Comparison of ENCODE assay signal across 8 mouse cellular contexts in genomic region chr4:137992890-137993289, GRCm38 (mm10). TPM values are rescaled to one million over a fixed set of nuclear protein-coding genes. Genes with fewer than 3 reads are reported as not detected.
DNase-seq lines count a peak whose midpoint lies in the region; ATAC-seq and TF ChIP-seq lines count a peak whose summit lies in the region.

Eif4g3 (plus strand) TSS chr4:137993022.

- no peak for TF ChIP-seq CTCF in thymus, adult 2 months (IDR thresholded peaks at IDR 0.05; ENCODE audit: borderline replicate concordance, control insufficient read depth, extremely low read depth, insufficient read depth, low read length, poor library complexity)
- no peak for TF ChIP-seq CTCF in olfactory bulb, adult 2 months (IDR thresholded peaks at IDR 0.05; ENCODE audit: insufficient read depth, low read depth, low read length)

- H3K4me1 ChIP-seq in thymus, adult 2 months (replicated peaks; ENCODE audit: control insufficient read depth, insufficient read depth, low read length), result peaks cover 11% of the 10 kb centered on the region
- peaks cover 22% of the 10 kb centered on the region for H3K4me1 ChIP-seq in limb, embryonic 12.5 days (replicated peaks)
- peaks cover 14% of the 10 kb centered on the region for H3K4me1 ChIP-seq in olfactory bulb, adult 2 months (ENCODE audit: control insufficient read depth, insufficient read depth, low read length)

- ATAC-seq in erythroblast, adult 5-6 weeks (replicated peaks; ENCODE audit: low FRiP score, poor library complexity, severe bottlenecking), result peak; percentile 79
- no peak; the same call in 1 of the 2 replicates for ATAC-seq in limb, embryonic 12.5 days (ENCODE audit: insufficient number of reproducible peaks, insufficient read depth, low FRiP score, low TSS enrichment, low read depth)

- H3K9ac ChIP-seq in limb, embryonic 12.5 days (replicated peaks), result peak within 1 kb of the TSS; percentile 100

- no peaks in the 10 kb centered on the region for H3K9me3 ChIP-seq in limb, embryonic 12.5 days

- peaks cover under 1% of the 10 kb centered on the region for H3K36me3 ChIP-seq in thymus, adult 2 months (ENCODE audit: control insufficient read depth, insufficient read depth, low read length)
- peaks cover 24% of the 10 kb centered on the region for H3K36me3 ChIP-seq in limb, embryonic 12.5 days

- no peak for DNase-seq in thymus, adult 2 months
- no peak for DNase-seq in thymus, postnatal 10 days (ENCODE audit: low spot score in 2 of 2)
- no peak for DNase-seq in heart, postnatal 14 days
- no peak for DNase-seq in spleen, postnatal 36 days (ENCODE audit: low spot score in 2 of 2)
- DNase-seq in lung, postnatal 25 days (ENCODE audit: low spot score), result no peak

- WGBS in thymus, adult 2 months, result 4% methylated on average over 39 of the region's 39 CpGs
- 1% methylated on average over 39 of the region's 39 CpGs for WGBS in limb, embryonic 12.5 days
- 2% methylated on average over 39 of the region's 39 CpGs for WGBS in olfactory bulb, adult 2 months

- H3K4me2 ChIP-seq in limb, embryonic 12.5 days, result peak within 1 kb of the TSS; percentile 74

- TF ChIP-seq POLR2A in thymus, adult 2 months (IDR thresholded peaks at IDR 0.05; ENCODE audit: control insufficient read depth, extremely low read depth, insufficient read depth, low read length, poor library complexity), result no peak
- no peak for TF ChIP-seq POLR2A in olfactory bulb, adult 2 months (IDR thresholded peaks at IDR 0.05; ENCODE audit: insufficient read depth, low read depth, low read length)

- peak within 1 kb of the TSS; percentile 92 for H3K4me3 ChIP-seq in thymus, adult 2 months (ENCODE audit: control insufficient read depth, insufficient read depth, low read length)
- peak within 1 kb of the TSS; percentile 100 for H3K4me3 ChIP-seq in limb, embryonic 12.5 days (replicated peaks)
- peak within 1 kb of the TSS; percentile 77 for H3K4me3 ChIP-seq in olfactory bulb, adult 2 months (ENCODE audit: insufficient read depth, low read depth, low read length)

- intact Hi-C loops in heart, postnatal 14 days (cut with DNase I), result no loop called here

- H3K27me3 ChIP-seq in thymus, adult 2 months (ENCODE audit: control insufficient read depth, insufficient read depth, low read length), result no peaks in the 10 kb centered on the region
- peaks cover 10% of the 10 kb centered on the region; the same call in 1 of the 2 replicates for H3K27me3 ChIP-seq in limb, embryonic 12.5 days

- no peak within 1 kb of the TSS for H3K27ac ChIP-seq in thymus, adult 2 months (ENCODE audit: control insufficient read depth, insufficient read depth, low read length)
- H3K27ac ChIP-seq in limb, embryonic 12.5 days, result peak within 1 kb of the TSS; percentile 97
- H3K27ac ChIP-seq in olfactory bulb, adult 2 months (ENCODE audit: insufficient read depth, low read depth, low read length), result peak within 1 kb of the TSS; percentile 89

RNA-seq across cellular contexts. Expression of gene Eif4g3, which starts in this region (rescaled TPM):
- polyA plus RNA-seq in thymus, adult 2 months (2012; rRNA removed), result 72.1 TPM in 2 replicates
- 21.1 and 23.6 TPM in 2 replicates for total RNA-seq in erythroblast, adult 5-6 weeks (2015; ENCODE audit: low replicate concordance)
- 11.3 and 14.2 TPM in 2 replicates for total RNA-seq in erythroblast, adult 5-6 weeks (2017; ENCODE audit: low replicate concordance)
- 10 to 100 TPM; 58.6 to 59.5 TPM for total RNA-seq in heart, postnatal 14 days (2021)
- 48.2 and 51.9 TPM in 2 replicates for polyA plus RNA-seq in limb, embryonic 12.5 days (2016; fragmentation: Nextera tagmentation; extraction: Ambion mirVana)
- polyA plus RNA-seq in olfactory bulb, adult 2 months (2012; ENCODE audit: insufficient read depth, insufficient read length, low replicate concordance, missing spikeins), result 382 TPM in 1 of 2 replicates, not detected in the other
